Mouse (Mus musculus) c-Kit-negative CD71-positive TER-119-positive erythroid progenitor cells, embryonic 14.5 days (primary cell): ENCODE measurements around the gene Itpk1.

Experiments used
- DNase-seq: peaks from one replicate; pipeline ENCODE4 v3.0.0-alpha.2; 2013; ENCODE audit warnings: low read depth, low spot score

Itpk1 gene

GRCm38 (mm10) chr12:102596410-102596809 is 108.3 kb downstream of the Itpk1 start:
- no peak for DNase-seq

GRCm38 (mm10) chr12:102594627-102595026 is 110.1 kb downstream of the Itpk1 start:
- DNase-seq = no peak

- DNase-seq = no peak
These were observed 111.0 kb downstream of the Itpk1 start for GRCm38 (mm10) chr12:102593699-102594098.

GRCm38 (mm10) chr12:102590711-102591360 is 113.9 kb downstream of the Itpk1 start:
- DNase-seq = no peak

GRCm38 (mm10) chr12:102587106-102587505 is 117.6 kb downstream of the Itpk1 start:
- no peak for DNase-seq

GRCm38 (mm10) chr12:102586286-102586881 is 118.3 kb downstream of the Itpk1 start:
- DNase-seq = no peak

GRCm38 (mm10) chr12:102585390-102585789 is 119.3 kb downstream of the Itpk1 start:
- no peak for DNase-seq

GRCm38 (mm10) chr12:102582441-102582840 is 122.3 kb downstream of the Itpk1 start:
- DNase-seq = no peak

- DNase-seq = no peak
These were observed 123.0 kb downstream of the Itpk1 start for GRCm38 (mm10) chr12:102581579-102582196.

GRCm38 (mm10) chr12:102579041-102579440 is 125.7 kb downstream of the Itpk1 start:
- DNase-seq = no peak

- no peak for DNase-seq
These were observed 127.9 kb downstream of the Itpk1 start for GRCm38 (mm10) chr12:102576659-102577398.

GRCm38 (mm10) chr12:102575541-102576329 is 129.0 kb downstream of the Itpk1 start:
- no peak for DNase-seq

- no peak for DNase-seq
These were observed 131.7 kb downstream of the Itpk1 start for GRCm38 (mm10) chr12:102573036-102573435.

GRCm38 (mm10) chr12:102571666-102572065 is 133.1 kb downstream of the Itpk1 start:
- no peak for DNase-seq

- no peak for DNase-seq
These were observed 134.0 kb downstream of the Itpk1 start for GRCm38 (mm10) chr12:102570734-102571133.

GRCm38 (mm10) chr12:102570111-102570510 is 134.6 kb downstream of the Itpk1 start:
- no peak for DNase-seq

GRCm38 (mm10) chr12:102568219-102568618 is 136.5 kb downstream of the Itpk1 start:
- DNase-seq = no peak

- DNase-seq = no peak
These were observed 137.8 kb downstream of the Itpk1 start for GRCm38 (mm10) chr12:102566951-102567350.

- no peak for DNase-seq
These were observed 139.6 kb downstream of the Itpk1 start for GRCm38 (mm10) chr12:102565086-102565485.

- DNase-seq = no peak
These were observed 147.4 kb downstream of the Itpk1 start for GRCm38 (mm10) chr12:102557372-102557771.

GRCm38 (mm10) chr12:102555850-102556249 is 148.9 kb downstream of the Itpk1 start:
- DNase-seq = no peak
